Mouse (Mus musculus) hindbrain, embryonic 13.5 days (tissue): ENCODE results near the gene Rnf41. TPM values are rescaled to one million over a fixed set of nuclear protein-coding genes. Genes with fewer than 3 reads are reported as not detected.

ENCODE experiments used
- ATAC-seq: fragments of 200-750 bp; cut with Nextera tagmentation; 2 replicates; pipeline ENCODE4 v1.8.0; 2017; ENCODE audit warnings: moderate TSS enrichment; ENCODE audit not compliant: low FRiP score
- H3K27ac ChIP-seq: fragments of 300-500 bp; sonication (generic); 2 replicates; pipeline ENCODE4 v1.5.1; 2015; ENCODE audit warnings: inconsistent platforms, mild to moderate bottlenecking, moderate library complexity
- H3K27me3 ChIP-seq: fragments of 300-500 bp; sonication (generic); 2 replicates; pipeline ENCODE4 v1.6.1; 2015; ENCODE audit warnings: mild to moderate bottlenecking, inconsistent platforms
- H3K36me3 ChIP-seq: fragments of 300-500 bp; sonication (generic); 2 replicates; pipeline ENCODE4 v1.6.1; 2015; ENCODE audit warnings: mild to moderate bottlenecking, inconsistent platforms
- H3K4me1 ChIP-seq: fragments of 300-500 bp; sonication (generic); replicated peaks from 2 replicates; pipeline ENCODE4 v1.6.1; 2015; ENCODE audit warnings: inconsistent platforms
- H3K4me2 ChIP-seq: fragments of 300-500 bp; sonication (generic); 2 replicates; pipeline ENCODE4 v1.6.1; 2015; ENCODE audit warnings: inconsistent platforms, mild to moderate bottlenecking, moderate library complexity
- H3K4me3 ChIP-seq: fragments of 300-500 bp; sonication (generic); 2 replicates; pipeline ENCODE4 v1.5.1; 2015; ENCODE audit warnings: mild to moderate bottlenecking, inconsistent platforms
- H3K9ac ChIP-seq: fragments of 300-500 bp; sonication (generic); 2 replicates; pipeline ENCODE4 v1.6.1; 2015; ENCODE audit warnings: mild to moderate bottlenecking, inconsistent platforms
- H3K9me3 ChIP-seq: fragments of 300-500 bp; sonication (generic); 2 replicates; pipeline ENCODE4 v1.6.1; 2016; ENCODE audit warnings: inconsistent platforms
- WGBS: fragments of 180-500 bp; shearing (Covaris S2); methylation state at CpG from one replicate; pipeline ENCODE4 v1.1.7; 2015; 5-methylcytosine and 5-hydroxymethylcytosine counted together
- polyA plus RNA-seq: library from polyadenylated mRNA; unstranded; fragments of >200 nt; fragmentation: Nextera tagmentation; extraction: Ambion mirVana; gene quantifications from 2 replicates; pipeline ENCODE4 v1.2.1, GENCODE M21; 2015

The Rnf41 gene
- polyA plus RNA-seq, result 81.9 and 83.8 TPM in 2 replicates

GRCm38 (mm10) chr10:128411211-128412054, at the start of gene Rnf41, which contains the start of gene Nabp2:
TSS of gene Rnf41 (plus strand) at chr10:128411657.
TSS of gene Nabp2 (minus strand) at chr10:128411492.
- H3K9ac ChIP-seq, result peak within 1 kb of the TSS; percentile 96
- ATAC-seq, result peak; percentile 92
- peak within 1 kb of the TSS; percentile 97 for H3K27ac ChIP-seq
- WGBS, result under 1% methylated on average over 50 of the region's 50 CpGs
- H3K27me3 ChIP-seq, result no peaks in the 10 kb centered on the region
- H3K4me3 ChIP-seq, result peak within 1 kb of the TSS; percentile 93
- no peaks in the 10 kb centered on the region for H3K9me3 ChIP-seq
- peaks cover 55% of the 10 kb centered on the region for H3K4me1 ChIP-seq
- H3K36me3 ChIP-seq, result peaks cover 38% of the 10 kb centered on the region
- H3K4me2 ChIP-seq, result peak within 1 kb of the TSS; percentile 90

GRCm38 (mm10) chr10:128361836-128362235, 49.6 kb upstream of the Rnf41 start:
- peaks cover 5% of the 10 kb centered on the region for H3K4me1 ChIP-seq
- no peaks in the 10 kb centered on the region for H3K9me3 ChIP-seq
- no peak overlapping the region for H3K4me3 ChIP-seq
- no peak overlapping the region for H3K9ac ChIP-seq
- ATAC-seq, result no peak
- H3K36me3 ChIP-seq, result peaks cover 82% of the 10 kb centered on the region
- WGBS, result 95% methylated on average over 6 of the region's 6 CpGs
- H3K27me3 ChIP-seq, result no peaks in the 10 kb centered on the region
- no peak overlapping the region for H3K4me2 ChIP-seq
- no peak overlapping the region for H3K27ac ChIP-seq

GRCm38 (mm10) chr10:128362568-128362967, 48.9 kb upstream of the Rnf41 start:
- Histone ChIP-seq H3K4me3 (no peak overlapping the region), H3K27ac (no peak overlapping the region), H3K36me3 (peaks cover 82% of the 10 kb centered on the region), H3K9ac (no peak overlapping the region), H3K9me3 (no peaks in the 10 kb centered on the region), H3K27me3 (no peaks in the 10 kb centered on the region), H3K4me2 (no peak overlapping the region), H3K4me1 (peaks cover 13% of the 10 kb centered on the region)
- ATAC-seq, result no peak
- WGBS, result 52% methylated on average over 3 of the region's 3 CpGs

- peaks cover 26% of the 10 kb centered on the region for H3K4me1 ChIP-seq
- no peaks in the 10 kb centered on the region for H3K9me3 ChIP-seq
- 15% methylated on average over 19 of the region's 19 CpGs for WGBS
- peak overlapping the region; percentile 66 for H3K4me3 ChIP-seq
- no peak for ATAC-seq
- peaks cover 28% of the 10 kb centered on the region for H3K36me3 ChIP-seq
- H3K27me3 ChIP-seq, result no peaks in the 10 kb centered on the region
- H3K27ac ChIP-seq, result peak overlapping the region; percentile 98
- peak overlapping the region; percentile 86 for H3K9ac ChIP-seq
- peak overlapping the region; percentile 93 for H3K4me2 ChIP-seq
Observed at GRCm38 (mm10) chr10:128367899-128368401, 43.5 kb upstream of the Rnf41 start.

GRCm38 (mm10) chr10:128368402-128369217, 42.8 kb upstream of the Rnf41 start, which contains the start of gene Coq10a:
TSS of gene Coq10a (minus strand) at chr10:128368997.
- Histone ChIP-seq H3K9ac (peak within 1 kb of the TSS; percentile 86), H3K36me3 (peaks cover 21% of the 10 kb centered on the region), H3K27ac (peak within 1 kb of the TSS; percentile 98), H3K4me1 (peaks cover 26% of the 10 kb centered on the region), H3K9me3 (no peaks in the 10 kb centered on the region), H3K4me3 (peak within 1 kb of the TSS; percentile 66), H3K4me2 (peak within 1 kb of the TSS; percentile 93), H3K27me3 (no peaks in the 10 kb centered on the region)
- ATAC-seq, result peak; percentile 95
- WGBS, result under 1% methylated on average over 83 of the region's 87 CpGs

GRCm38 (mm10) chr10:128369218-128369543, 42.3 kb upstream of the Rnf41 start:
- Histone ChIP-seq H3K4me2 (peak overlapping the region; percentile 93), H3K27ac (peak overlapping the region; percentile 98), H3K9me3 (no peaks in the 10 kb centered on the region), H3K27me3 (no peaks in the 10 kb centered on the region), H3K9ac (peak overlapping the region; percentile 86), H3K36me3 (peaks cover 16% of the 10 kb centered on the region), H3K4me1 (peaks cover 26% of the 10 kb centered on the region), H3K4me3 (peak overlapping the region; percentile 66)
- ATAC-seq, result no peak
- WGBS, result 6% methylated on average over 9 of the region's 9 CpGs

DNA sequence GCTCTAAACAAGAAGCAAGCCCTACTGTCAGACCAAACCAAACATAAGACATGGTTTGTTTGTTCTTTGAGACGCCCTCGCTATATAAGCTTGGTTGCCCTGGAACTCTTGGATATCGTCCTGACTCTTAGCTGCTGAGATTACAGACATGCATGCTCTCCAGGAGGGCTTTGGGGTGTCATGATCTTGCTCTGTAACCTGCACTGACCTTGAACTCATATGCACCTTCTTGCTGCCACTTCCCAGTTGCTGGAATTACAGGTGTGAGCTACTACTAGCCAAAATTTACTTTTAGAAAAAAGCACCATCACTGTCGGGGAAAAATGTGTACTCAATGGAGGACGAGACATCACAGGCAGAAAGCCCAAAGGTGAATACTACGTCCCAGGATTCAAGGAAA, 41.9 kb upstream of the Rnf41 start:
- Histone ChIP-seq H3K4me1 (peaks cover 26% of the 10 kb centered on the region), H3K9me3 (no peaks in the 10 kb centered on the region), H3K27ac (peak overlapping the region; percentile 98), H3K36me3 (peaks cover 12% of the 10 kb centered on the region), H3K27me3 (no peaks in the 10 kb centered on the region), H3K9ac (peak overlapping the region; percentile 86; the same call in 1 of the 2 replicates), H3K4me2 (peak overlapping the region; percentile 93), H3K4me3 (peak overlapping the region; percentile 66)
- no peak for ATAC-seq
- WGBS, result 79% methylated on average over 6 of the region's 6 CpGs

- Histone ChIP-seq H3K36me3 (peaks cover 10% of the 10 kb centered on the region), H3K27me3 (no peaks in the 10 kb centered on the region), H3K4me2 (no peak overlapping the region), H3K4me3 (no peak overlapping the region), H3K9me3 (no peaks in the 10 kb centered on the region), H3K27ac (no peak overlapping the region), H3K9ac (no peak overlapping the region), H3K4me1 (peaks cover 26% of the 10 kb centered on the region)
- ATAC-seq, result no peak
- 54% methylated on average over 6 of the region's 6 CpGs for WGBS
Observed at GRCm38 (mm10) chr10:128370021-128370420, 41.4 kb upstream of the Rnf41 start.

DNA sequence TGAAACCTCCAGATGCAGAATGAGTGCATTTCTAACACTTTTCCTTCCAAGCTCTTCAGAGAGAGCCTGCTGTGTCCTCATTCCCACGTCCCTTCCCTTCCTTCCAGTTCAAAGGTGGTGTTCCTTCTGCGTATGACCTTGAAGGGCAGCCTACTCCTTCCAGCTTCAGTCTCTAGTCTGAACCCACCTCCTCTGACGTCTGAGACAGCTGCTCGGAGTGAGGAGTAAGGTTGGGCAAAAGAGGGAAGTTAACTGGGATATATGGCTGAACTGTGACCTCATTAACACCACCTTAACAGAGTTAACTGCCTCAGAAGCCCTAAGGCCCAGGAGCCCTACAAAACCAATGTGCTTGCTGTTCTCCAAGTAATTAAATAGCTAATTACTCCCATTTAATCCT, 40.9 kb upstream of the Rnf41 start:
- ATAC-seq, result no peak
- H3K27me3 ChIP-seq, result no peaks in the 10 kb centered on the region
- WGBS, result 59% methylated on average over 4 of the region's 4 CpGs
- H3K9me3 ChIP-seq, result no peaks in the 10 kb centered on the region
- no peak overlapping the region for H3K4me3 ChIP-seq
- H3K9ac ChIP-seq, result no peak overlapping the region
- H3K27ac ChIP-seq, result no peak overlapping the region
- H3K36me3 ChIP-seq, result peaks cover 4% of the 10 kb centered on the region; the same call in 1 of the 2 replicates
- H3K4me2 ChIP-seq, result no peak overlapping the region
- H3K4me1 ChIP-seq, result peaks cover 26% of the 10 kb centered on the region

DNA sequence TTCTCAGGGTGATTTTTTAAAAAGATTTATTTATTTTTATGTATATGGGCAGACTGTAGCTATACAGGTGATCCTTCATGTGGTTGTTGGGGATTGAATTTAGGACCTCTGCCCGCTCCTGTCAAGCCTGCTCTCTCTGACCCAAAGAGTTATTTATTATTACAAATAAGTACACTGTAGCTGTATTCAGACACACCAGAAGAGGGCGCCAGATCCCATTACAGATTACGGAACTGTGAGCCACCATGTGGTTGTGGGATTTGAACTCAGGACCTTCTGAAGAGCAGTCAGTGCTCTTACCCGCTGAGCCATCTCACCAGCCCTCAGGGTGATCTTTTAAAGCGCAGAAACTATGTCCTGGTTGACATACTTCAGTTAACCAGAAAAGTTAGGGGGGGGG, 39.3 kb upstream of the Rnf41 start:
- Histone ChIP-seq H3K36me3 (no peaks in the 10 kb centered on the region), H3K27me3 (no peaks in the 10 kb centered on the region), H3K4me2 (no peak overlapping the region), H3K4me3 (no peak overlapping the region), H3K4me1 (peaks cover 29% of the 10 kb centered on the region), H3K27ac (no peak overlapping the region), H3K9ac (no peak overlapping the region), H3K9me3 (no peaks in the 10 kb centered on the region)
- ATAC-seq, result no peak
- 89% methylated on average over 5 of the region's 5 CpGs for WGBS

DNA sequence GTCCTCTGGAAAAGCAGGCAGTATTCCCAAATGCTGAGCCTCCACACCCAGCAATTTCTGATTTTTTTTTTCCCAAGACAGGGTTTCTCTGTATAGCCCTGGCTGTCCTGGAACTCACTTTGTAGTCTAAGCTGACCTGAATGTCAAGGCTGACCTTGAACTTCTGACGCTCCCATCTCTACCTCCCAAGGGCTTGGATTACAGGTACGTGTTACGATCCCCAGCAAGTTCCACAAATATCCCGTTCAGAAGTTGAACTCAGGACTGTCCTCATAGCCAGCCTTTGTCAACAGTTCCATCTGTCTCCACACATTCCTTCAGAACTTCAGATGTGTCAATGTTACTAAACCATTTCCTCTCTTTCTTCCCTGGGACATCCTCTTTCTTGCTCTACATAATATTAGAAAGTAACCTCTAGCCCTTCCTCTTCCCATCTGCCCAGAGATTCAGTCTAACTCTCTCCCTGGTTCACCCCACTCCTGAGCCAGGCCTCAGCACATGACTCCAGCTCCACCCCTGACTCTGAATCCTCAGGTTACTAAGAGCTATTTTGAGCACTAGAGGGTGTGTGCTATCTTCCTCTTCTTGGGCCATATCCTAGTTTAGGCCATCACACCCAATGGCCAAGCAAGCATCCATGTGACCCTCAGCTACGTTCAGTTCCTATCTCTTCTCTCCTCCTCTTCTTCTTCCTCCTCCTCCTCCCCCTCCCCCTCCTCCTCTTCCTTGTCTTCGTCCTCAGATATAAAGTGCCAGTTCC, 38.3 kb upstream of the Rnf41 start:
- Histone ChIP-seq H3K27ac (no peak overlapping the region), H3K36me3 (0 out of 2 replicates have a peak, but pooled peaks cover under 1% of the 10 kb centered on the region), H3K27me3 (no peaks in the 10 kb centered on the region), H3K9ac (no peak overlapping the region), H3K4me2 (no peak overlapping the region), H3K9me3 (no peaks in the 10 kb centered on the region), H3K4me3 (no peak overlapping the region), H3K4me1 (peaks cover 23% of the 10 kb centered on the region)
- ATAC-seq, result no peak
- 84% methylated on average over 6 of the region's 6 CpGs for WGBS
